Mouse (Mus musculus) neutrophil, adult 65 days (primary cell): ENCODE results near the gene Tmem51. TPM values are rescaled to one million over a fixed set of nuclear protein-coding genes. Genes with fewer than 3 reads are reported as not detected.

Experiments
- total RNA-seq: library from RNA; stranded (reverse); gene quantifications from 2 replicates; pipeline ENCODE4 v1.2.4, GENCODE M21; 2023

The Tmem51 gene
- total RNA-seq = 3.8 and 6.4 TPM in 2 replicates

GRCm38 (mm10) chr4:142084131-142084899 is at the start of gene Tmem51:
Gene Tmem51 (minus strand): TSS chr4:142084304.

GRCm38 (mm10) chr4:142014659-142015608 is 69.2 kb downstream of the Tmem51 start, which contains the start of gene Fhad1:
Gene Fhad1 (minus strand): TSS chr4:142015082.

Other genes starting within 250 kb of the Tmem51 start
- gene Ctrc, start 237.9 kb downstream of the Tmem51 start, total RNA-seq = not detected in 2 replicates
- gene Efhd2, start 209.4 kb downstream of the Tmem51 start, total RNA-seq = 133 and 142 TPM in 2 replicates
- not detected in 2 replicates for gene Fhad1, start 69.2 kb downstream of the Tmem51 start, total RNA-seq
- gene Kazn, start 155.1 kb upstream of the Tmem51 start, total RNA-seq = not detected in 2 replicates